Mouse (Mus musculus) MEL (cell line): ENCODE results near the gene Arhgef3. TPM values are rescaled to one million over a fixed set of nuclear protein-coding genes. Genes with fewer than 3 reads are reported as not detected.

Experiments used
- DNase-seq: peaks from one replicate; pipeline ENCODE4 v3.0.0; 2011; ENCODE audit warnings: low read depth, low spot score
- H3K27ac ChIP-seq: 2 replicates; pipeline ENCODE4 v1.5.1; 2012; ENCODE audit warnings: low read depth, mild to moderate bottlenecking, control low read depth, low read length, moderate library complexity; ENCODE audit not compliant: control insufficient read depth
- H3K27me3 ChIP-seq, 2 experiments: fragments of 150-350 bp in 1 of 2; sonication (generic) in 1 of 2; 2 replicates each; pipeline ENCODE4 v1.6.1; 2012; ENCODE audit warnings: low read length in 2 of 2, mild to moderate bottlenecking in 2 of 2, improper control_type of control experiment in 1 of 2, moderate library complexity in 1 of 2; ENCODE audit not compliant: insufficient read depth in 2 of 2, control insufficient read depth in 1 of 2
- H3K36me3 ChIP-seq, 2 experiments: 2 replicates each; pipeline ENCODE4 v1.6.1; 2012 to 2014; ENCODE audit warnings: low read length in 2 of 2, improper control_type of control experiment in 1 of 2, inconsistent platforms in 1 of 2, mild to moderate bottlenecking in 1 of 2; ENCODE audit not compliant: insufficient read depth in 2 of 2, control insufficient read depth in 1 of 2
- H3K4me1 ChIP-seq, 2 experiments: fragments of 150-350 bp in 1 of 2; sonication (generic) in 1 of 2; 2 replicates each; pipeline ENCODE4 v1.6.1; 2012; ENCODE audit warnings: low read length in 2 of 2, improper control_type of control experiment in 1 of 2, mild to moderate bottlenecking in 1 of 2; ENCODE audit not compliant: insufficient read depth in 2 of 2, control insufficient read depth in 1 of 2
- H3K4me3 ChIP-seq, 2 experiments: fragments of 150-350 bp in 1 of 2; sonication (generic) in 1 of 2; 2 replicates each; pipeline ENCODE4 v1.5.1; 2012; ENCODE audit warnings: low read depth in 2 of 2, low read length in 2 of 2, mild to moderate bottlenecking in 2 of 2, moderate library complexity in 2 of 2, control low read depth in 1 of 2, improper control_type of control experiment in 1 of 2; ENCODE audit not compliant: control insufficient read depth in 1 of 2, insufficient read depth in 1 of 2
- H3K79me2 ChIP-seq: 2 replicates; pipeline ENCODE4 v1.6.1; 2012; ENCODE audit warnings: mild to moderate bottlenecking, low read length, moderate library complexity; ENCODE audit not compliant: control insufficient read depth, poor library complexity, insufficient read depth
- H3K9ac ChIP-seq: 2 replicates; pipeline ENCODE4 v1.6.1; 2012; ENCODE audit warnings: low read depth, mild to moderate bottlenecking, control low read depth, low read length, moderate library complexity; ENCODE audit not compliant: control insufficient read depth, poor library complexity, severe bottlenecking
- H3K9me3 ChIP-seq: fragments of 150-350 bp; sonication (generic); replicated peaks from 2 replicates; pipeline ENCODE4 v1.6.1; 2012; ENCODE audit warnings: mild to moderate bottlenecking, low read length, improper control_type of control experiment, moderate library complexity; ENCODE audit not compliant: insufficient read depth
- BHLHE40 ChIP-seq: IDR thresholded peaks from 2 replicates; pipeline ENCODE4 v1.6.1; 2012; ENCODE audit warnings: low read depth, mild to moderate bottlenecking, inconsistent platforms, low read length, improper control_type of control experiment, borderline replicate concordance
- CHD1 ChIP-seq: IDR thresholded peaks from 2 replicates; pipeline ENCODE4 v1.6.1; 2012; ENCODE audit warnings: low read depth, mild to moderate bottlenecking, inconsistent platforms, low read length, improper control_type of control experiment
- CHD2 ChIP-seq: IDR thresholded peaks from 2 replicates; pipeline ENCODE4 v1.6.1; 2011; ENCODE audit warnings: low read length, improper control_type of control experiment
- CTCF ChIP-seq, 3 experiments: IDR thresholded peaks in 2 of 3; conservative IDR thresholded peaks in 1 of 3; 2 replicates each; pipeline ENCODE4 v1.5.1; 2011 to 2012; ENCODE audit warnings: low read length in 3 of 3, low read depth in 2 of 3, mild to moderate bottlenecking in 2 of 3, improper control_type of control experiment in 1 of 3, inconsistent platforms in 1 of 3, mixed read lengths in 1 of 3, moderate library complexity in 1 of 3; ENCODE audit not compliant: control insufficient read depth in 1 of 3, insufficient read depth in 1 of 3, poor library complexity in 1 of 3, severe bottlenecking in 1 of 3
- EP300 ChIP-seq, 2 experiments: IDR thresholded peaks; 2 replicates each; pipeline ENCODE4 v1.6.1; 2011; ENCODE audit warnings: improper control_type of control experiment in 2 of 2, low read length in 2 of 2, low read depth in 1 of 2, mild to moderate bottlenecking in 1 of 2
- GABPA ChIP-seq: IDR thresholded peaks from 2 replicates; pipeline ENCODE4 v1.6.1; 2012; ENCODE audit warnings: low read depth, mild to moderate bottlenecking, inconsistent platforms, low read length, improper control_type of control experiment, moderate library complexity
- HCFC1 ChIP-seq: IDR thresholded peaks from 2 replicates; pipeline ENCODE4 v1.6.1; 2012; ENCODE audit warnings: low read depth, mild to moderate bottlenecking, inconsistent platforms, low read length, improper control_type of control experiment, moderate library complexity
- MAFK ChIP-seq: IDR thresholded peaks from 2 replicates; pipeline ENCODE4 v1.6.1; 2011; ENCODE audit warnings: low read depth, mild to moderate bottlenecking, low read length, improper control_type of control experiment, borderline replicate concordance
- MAX ChIP-seq: IDR thresholded peaks from 2 replicates; pipeline ENCODE4 v1.6.1; 2011; ENCODE audit warnings: low read length, improper control_type of control experiment
- MAZ ChIP-seq: IDR thresholded peaks from 2 replicates; pipeline ENCODE4 v1.6.1; 2012; ENCODE audit warnings: low read depth, mild to moderate bottlenecking, inconsistent platforms, low read length, improper control_type of control experiment
- MXI1 ChIP-seq: IDR thresholded peaks from 2 replicates; pipeline ENCODE4 v1.6.1; 2011; ENCODE audit warnings: mild to moderate bottlenecking, low read depth, low read length, improper control_type of control experiment
- MYC ChIP-seq: IDR thresholded peaks from 2 replicates; pipeline ENCODE4 v1.6.1; 2011; ENCODE audit warnings: low read depth, mild to moderate bottlenecking, low read length, improper control_type of control experiment, moderate library complexity
- NELFE ChIP-seq: IDR thresholded peaks from 2 replicates; pipeline ENCODE4 v1.6.1; 2011; ENCODE audit warnings: low read depth, low read length, improper control_type of control experiment
- NRF1 ChIP-seq: IDR thresholded peaks from 2 replicates; pipeline ENCODE4 v1.6.1; 2014; ENCODE audit warnings: low read depth, mild to moderate bottlenecking, inconsistent platforms, low read length, improper control_type of control experiment, moderate library complexity; ENCODE audit not compliant: poor library complexity, insufficient read depth, severe bottlenecking
- POLR2A ChIP-seq, 2 experiments: IDR thresholded peaks; 2 replicates each; pipeline ENCODE4 v1.6.1; 2011 to 2012; ENCODE audit warnings: low read length in 2 of 2, mild to moderate bottlenecking in 2 of 2, control low read depth in 1 of 2, improper control_type of control experiment in 1 of 2, low read depth in 1 of 2, moderate library complexity in 1 of 2; ENCODE audit not compliant: control insufficient read depth in 1 of 2, insufficient read depth in 1 of 2, poor library complexity in 1 of 2
- POLR2AphosphoS2 ChIP-seq: IDR thresholded peaks from 2 replicates; pipeline ENCODE4 v1.6.1; 2011; ENCODE audit warnings: low read length, improper control_type of control experiment
- POLR2AphosphoS5 ChIP-seq: IDR thresholded peaks from 2 replicates; pipeline ENCODE4 v1.6.1; 2012; ENCODE audit warnings: low read depth, borderline replicate concordance, mild to moderate bottlenecking, inconsistent platforms, low read length, moderate library complexity, mixed read lengths
- RCOR1 ChIP-seq: IDR thresholded peaks from 2 replicates; pipeline ENCODE4 v1.6.1; 2012; ENCODE audit warnings: low read depth, mild to moderate bottlenecking, inconsistent platforms, low read length, improper control_type of control experiment
- SIN3A ChIP-seq: IDR thresholded peaks from 2 replicates; pipeline ENCODE4 v1.6.1; 2012; ENCODE audit warnings: low read length, improper control_type of control experiment, inconsistent platforms
- SMC3 ChIP-seq: IDR thresholded peaks from 2 replicates; pipeline ENCODE4 v1.6.1; 2011; ENCODE audit warnings: low read depth, low read length, improper control_type of control experiment
- TBP ChIP-seq: IDR thresholded peaks from 2 replicates; pipeline ENCODE4 v1.8.0; 2011; ENCODE audit warnings: low read depth, low read length, improper control_type of control experiment
- TCF12 ChIP-seq: IDR thresholded peaks from 2 replicates; pipeline ENCODE4 v1.6.1; 2014; ENCODE audit warnings: low read depth, mild to moderate bottlenecking, inconsistent platforms, low read length, improper control_type of control experiment, moderate library complexity
- USF1 ChIP-seq: IDR thresholded peaks from 2 replicates; pipeline ENCODE4 v1.6.1; 2014; ENCODE audit warnings: low read depth, mild to moderate bottlenecking, inconsistent platforms, low read length, improper control_type of control experiment, moderate library complexity
- ZC3H11A ChIP-seq: IDR thresholded peaks from 2 replicates; pipeline ENCODE4 v1.6.1; 2012; ENCODE audit warnings: low read depth, mild to moderate bottlenecking, inconsistent platforms, low read length, improper control_type of control experiment
- ZKSCAN1 ChIP-seq: IDR thresholded peaks from 2 replicates; pipeline ENCODE4 v1.6.1; 2012; ENCODE audit warnings: low read depth, mild to moderate bottlenecking, inconsistent platforms, low read length, improper control_type of control experiment, moderate library complexity
- ZMIZ1 ChIP-seq: IDR thresholded peaks from 2 replicates; pipeline ENCODE4 v1.6.1; 2012; ENCODE audit warnings: low read depth, mild to moderate bottlenecking, inconsistent platforms, low read length, improper control_type of control experiment, moderate library complexity
- ZNF384 ChIP-seq: IDR thresholded peaks from 2 replicates; pipeline ENCODE4 v1.6.1; 2012; ENCODE audit warnings: low read depth, mild to moderate bottlenecking, inconsistent platforms, low read length, improper control_type of control experiment
- polyA plus RNA-seq, 2 experiments: library from polyadenylated mRNA; stranded (reverse) in 1 of 2; unstranded in 1 of 2; fragments of >175 nt in 1 of 2; fragments of >200 nt in 1 of 2; gene quantifications; 2 replicates each; pipeline versions ENCODE4 v1.2.1 to v1.2.4; 2012; ENCODE audit warnings: low replicate concordance in 2 of 2, low read depth in 1 of 2; ENCODE audit not compliant: insufficient read length in 2 of 2, insufficient read depth in 1 of 2, missing spikeins in 1 of 2
- total RNA-seq: library from RNA; depleted of rRNA; stranded (reverse); fragments of 300-350 nt; gene quantifications from 2 replicates; pipeline ENCODE4 v1.2.3, GENCODE M21; 2012

Arhgef3 gene
- total and polyA plus RNA-seq, 3 experiments, result 2.1 to 2.7 TPM; not detected in 1

- Histone ChIP-seq H3K4me1 (no peaks in the 10 kb centered on the region), H3K27me3 (no peaks in the 10 kb centered on the region)
- no peak for TF ChIP-seq USF1
- 0 out of 2 replicates have a peak, but pooled peaks have one; percentile 25 for TF ChIP-seq MAX
- TF ChIP-seq HCFC1, result no peak
- peak in 1 of 2 experiments; percentile 6; a peak in 1 of 4 replicates for TF ChIP-seq EP300 (IDR thresholded peaks at IDR 0.05; ENCODE audit: low read depth in 1 of 2, low read length in 2 of 2)
- no peak for TF ChIP-seq ZC3H11A
- TF ChIP-seq SIN3A, result 0 out of 2 replicates have a peak, but pooled peaks have one; percentile 30
- TF ChIP-seq TCF12, result peak; percentile 9
- no peak for TF ChIP-seq GABPA
- TF ChIP-seq MYC, result no peak
- TF ChIP-seq CHD1, result 0 out of 2 replicates have a peak, but pooled peaks have one; percentile 19
- TF ChIP-seq MXI1, result peak; percentile 59
- TF ChIP-seq NRF1, result peak; percentile 53
- TF ChIP-seq MAZ, result no peak
- peak; percentile 50; the same call in 1 of the 2 replicates for TF ChIP-seq TBP
- no peak for TF ChIP-seq CTCF (IDR thresholded peaks at IDR 0.05 in 2 of 3, conservative IDR thresholded peaks at IDR 0.05 in 1 of 3; ENCODE audit: control insufficient read depth in 1 of 3, insufficient read depth in 1 of 3, low read depth in 2 of 3, low read length in 3 of 3, poor library complexity in 1 of 3, severe bottlenecking in 1 of 3)
- peak; percentile 30 for TF ChIP-seq NELFE
- TF ChIP-seq SMC3, result no peak
- peak in 1 of 2 experiments; percentile 74; a peak in 2 of 4 replicates for TF ChIP-seq POLR2A (IDR thresholded peaks at IDR 0.05; ENCODE audit: control insufficient read depth in 1 of 2, insufficient read depth in 1 of 2, low read depth in 1 of 2, low read length in 2 of 2, poor library complexity in 1 of 2)
- TF ChIP-seq, all 39 proteins: peak for 10
- Histone ChIP-seq H3K4me3 (peak overlapping the region; percentile 77 to 92), H3K36me3 (peaks cover 0 to 16% of the 10 kb centered on the region in 2 experiments; a peak in 2 of 4 replicates), H3K9me3 (no peaks in the 10 kb centered on the region), H3K9ac (peak overlapping the region; percentile 97), H3K79me2 (peaks cover 11% of the 10 kb centered on the region), H3K27ac (peak overlapping the region; percentile 87)
- peak; percentile 89 for DNase-seq
Observed at GRCm38 (mm10) chr14:27428973-27429711, 314.4 kb downstream of the Arhgef3 start.

- no peaks in the 10 kb centered on the region for H3K4me1 ChIP-seq
- H3K9ac ChIP-seq, result peak overlapping the region; percentile 97; the same call in 1 of the 2 replicates
- no peaks in the 10 kb centered on the region for H3K27me3 ChIP-seq
- peaks cover 11% of the 10 kb centered on the region for H3K79me2 ChIP-seq
- H3K4me3 ChIP-seq, result peak overlapping the region in 1 of 2 experiments; percentile 92; a peak in 3 of 4 replicates
- no peaks in the 10 kb centered on the region for H3K9me3 ChIP-seq
- TF ChIP-seq HCFC1, result no peak
- TF ChIP-seq SMC3, result no peak
- no peak for TF ChIP-seq ZMIZ1
- no peak for TF ChIP-seq ZNF384
- no peak for TF ChIP-seq POLR2AphosphoS5
- no peak for TF ChIP-seq MAFK
- no peak for TF ChIP-seq CHD2
- TF ChIP-seq TBP, result no peak
- no peak for TF ChIP-seq BHLHE40
- no peak for TF ChIP-seq ZC3H11A
- TF ChIP-seq ZKSCAN1, result no peak
- no peak for TF ChIP-seq MAX
- TF ChIP-seq SIN3A, result no peak
- no peak for TF ChIP-seq POLR2AphosphoS2
- TF ChIP-seq TCF12, result 0 out of 2 replicates have a peak, but pooled peaks have one; percentile 12
- TF ChIP-seq RCOR1, result peak; percentile 15; the same call in 1 of the 2 replicates
- H3K27ac ChIP-seq, result no peak overlapping the region
- H3K36me3 ChIP-seq, result peaks cover 0 to 16% of the 10 kb centered on the region in 2 experiments; a peak in 2 of 4 replicates
- DNase-seq, result peak; percentile 34
Observed at GRCm38 (mm10) chr14:27430280-27430679, 315.6 kb downstream of the Arhgef3 start.
